Mouse (Mus musculus): Measurements from ENCODE around the gene Pcgf1. TPM values are rescaled to one million over a fixed set of nuclear protein-coding genes. Genes with fewer than 3 reads are reported as not detected.

The Pcgf1 gene
- polyA plus RNA-seq, 2 experiments: 15.0 to 21.0 TPM

- 63% methylated on average over 14 of the region's 14 CpGs for WGBS (ENCODE audit: insufficient replicate concordance)
- no peak for ATAC-seq (ENCODE audit: insufficient read depth)
- H3K27me3 ChIP-seq (ENCODE audit: control insufficient read depth, insufficient read depth, low read length): no peaks in the 10 kb centered on the region
- peaks cover 4% of the 10 kb centered on the region for H3K36me3 ChIP-seq (replicated peaks; ENCODE audit: control insufficient read depth, insufficient read depth, low read depth)
- DNase-seq (ENCODE audit: low read depth in 3 of 3, low spot score in 3 of 3): no peak
- H3K9me3 ChIP-seq (ENCODE audit: control insufficient read depth, low read length): no peaks in the 10 kb centered on the region
- no peak overlapping the region for H3K27ac ChIP-seq
- H3K4me2 ChIP-seq (ENCODE audit: low read depth): no peak overlapping the region; the same call in 1 of the 2 replicates
- no peak overlapping the region for H3K4me3 ChIP-seq (ENCODE audit: insufficient read depth in 1 of 2, low read depth in 2 of 2, low read length in 2 of 2)
- TF ChIP-seq CTCF (IDR thresholded peaks at IDR 0.05; ENCODE audit: low read depth) (no peak), EP300 (IDR thresholded peaks at IDR 0.05; ENCODE audit: low read depth) (no peak)
- no peak overlapping the region for H3K9ac ChIP-seq (replicated peaks)
- H3K4me1 ChIP-seq (replicated peaks; ENCODE audit: control insufficient read depth in 2 of 2, insufficient read depth in 2 of 2, low read length in 1 of 2): peaks cover 22 to 32% of the 10 kb centered on the region in 2 experiments
These were observed 41.4 kb downstream of the Pcgf1 start for GRCm38 (mm10) chr6:83118825-83119733.

GRCm38 (mm10) chr6:83119734-83120051 lies 42.0 kb downstream of the Pcgf1 start:
- H3K27ac ChIP-seq: no peak overlapping the region; the same call in 1 of the 2 replicates
- H3K4me1 ChIP-seq (replicated peaks; ENCODE audit: control insufficient read depth in 2 of 2, insufficient read depth in 2 of 2, low read length in 1 of 2): peaks cover 22 to 30% of the 10 kb centered on the region in 2 experiments

GRCm38 (mm10) chr6:83120930-83121862 lies 43.5 kb downstream of the Pcgf1 start, which contains the start of gene Wbp1:
Wbp1 (minus strand) TSS chr6:83121559.
- peaks cover 4% of the 10 kb centered on the region for H3K36me3 ChIP-seq (replicated peaks; ENCODE audit: control insufficient read depth, insufficient read depth, low read depth)
- peak; percentile 92 for ATAC-seq (ENCODE audit: insufficient read depth)
- WGBS (ENCODE audit: insufficient replicate concordance): under 1% methylated on average over 38 of the region's 38 CpGs

More at GRCm38 (mm10) chr6:83119734-83120051, 42.0 kb downstream of the Pcgf1 start:
- Histone ChIP-seq H3K9me3 (ENCODE audit: control insufficient read depth, low read length) (no peaks in the 10 kb centered on the region), H3K4me2 (ENCODE audit: low read depth) (peak overlapping the region; percentile 96), H3K27me3 (ENCODE audit: control insufficient read depth, insufficient read depth, low read length) (no peaks in the 10 kb centered on the region), H3K4me3 (ENCODE audit: insufficient read depth in 1 of 2, low read depth in 2 of 2, low read length in 2 of 2) (no peak overlapping the region), H3K36me3 (replicated peaks; ENCODE audit: control insufficient read depth, insufficient read depth, low read depth) (peaks cover 4% of the 10 kb centered on the region), H3K9ac (replicated peaks) (peak overlapping the region; percentile 6; the same call in 1 of the 2 replicates)
- TF ChIP-seq EP300 (IDR thresholded peaks at IDR 0.05; ENCODE audit: low read depth) (no peak), CTCF (IDR thresholded peaks at IDR 0.05; ENCODE audit: low read depth) (no peak)
- ATAC-seq (ENCODE audit: insufficient read depth): no peak
- 76% methylated on average over 7 of the region's 7 CpGs for WGBS (ENCODE audit: insufficient replicate concordance)
- no peak for DNase-seq (ENCODE audit: low read depth in 3 of 3, low spot score in 3 of 3)

GRCm38 (mm10) chr6:83121863-83122710 lies 44.4 kb downstream of the Pcgf1 start:
- WGBS (ENCODE audit: insufficient replicate concordance): 3% methylated on average over 52 of the region's 52 CpGs
- peaks cover 20 to 30% of the 10 kb centered on the region in 2 experiments for H3K4me1 ChIP-seq (replicated peaks; ENCODE audit: control insufficient read depth in 2 of 2, insufficient read depth in 2 of 2, low read length in 1 of 2)
- no peak for DNase-seq (ENCODE audit: low read depth in 3 of 3, low spot score in 3 of 3)

More at GRCm38 (mm10) chr6:83120930-83121862, 43.5 kb downstream of the Pcgf1 start, which contains the start of gene Wbp1:
- TF ChIP-seq CTCF (IDR thresholded peaks at IDR 0.05; ENCODE audit: low read depth): 0 out of 2 replicates have a peak, but pooled peaks have one; percentile 7
- no peak for TF ChIP-seq EP300 (IDR thresholded peaks at IDR 0.05; ENCODE audit: low read depth)
- Histone ChIP-seq H3K4me3 (ENCODE audit: insufficient read depth in 1 of 2, low read depth in 2 of 2, low read length in 2 of 2) (peak within 1 kb of the TSS; percentile 67 to 91), H3K27me3 (ENCODE audit: control insufficient read depth, insufficient read depth, low read length) (no peaks in the 10 kb centered on the region), H3K27ac (peak within 1 kb of the TSS; percentile 84), H3K4me2 (ENCODE audit: low read depth) (peak within 1 kb of the TSS; percentile 96), H3K9ac (replicated peaks) (peak within 1 kb of the TSS; percentile 82), H3K9me3 (ENCODE audit: control insufficient read depth, low read length) (no peaks in the 10 kb centered on the region), H3K4me1 (replicated peaks; ENCODE audit: control insufficient read depth in 2 of 2, insufficient read depth in 2 of 2, low read length in 1 of 2) (peaks cover 20 to 34% of the 10 kb centered on the region in 2 experiments)
- peak; percentile 98 to 99 (median 99) for DNase-seq (ENCODE audit: low read depth in 3 of 3, low spot score in 3 of 3)

More at GRCm38 (mm10) chr6:83121863-83122710, 44.4 kb downstream of the Pcgf1 start:
- Histone ChIP-seq H3K9ac (replicated peaks) (peak overlapping the region; percentile 71), H3K27ac (peak overlapping the region; percentile 84), H3K9me3 (ENCODE audit: control insufficient read depth, low read length) (no peaks in the 10 kb centered on the region), H3K36me3 (replicated peaks; ENCODE audit: control insufficient read depth, insufficient read depth, low read depth) (peaks cover 4% of the 10 kb centered on the region), H3K4me3 (ENCODE audit: insufficient read depth in 1 of 2, low read depth in 2 of 2, low read length in 2 of 2) (peak overlapping the region; percentile 67 to 91), H3K4me2 (ENCODE audit: low read depth) (peak overlapping the region; percentile 96), H3K27me3 (ENCODE audit: control insufficient read depth, insufficient read depth, low read length) (no peaks in the 10 kb centered on the region)
- no peak for TF ChIP-seq EP300 (IDR thresholded peaks at IDR 0.05; ENCODE audit: low read depth)
- 0 out of 2 replicates have a peak, but pooled peaks have one; percentile 15 for TF ChIP-seq CTCF (IDR thresholded peaks at IDR 0.05; ENCODE audit: low read depth)
- ATAC-seq (ENCODE audit: insufficient read depth): peak; percentile 46

All from liver, embryonic 14.5 days (tissue).